Mouse (Mus musculus) brain, adult 2 months (tissue): Measurements from ENCODE around the gene Cbx8.
A peak's percentile ranks its signal among the peaks of the same experiment; 100 is the strongest.

ENCODE experiments used
- DNase-seq: peaks from one replicate; pipeline ENCODE4 v3.0.0; 2011; ENCODE audit warnings: low read depth, low spot score

The Cbx8 gene

GRCm38 (mm10) chr11:119040600-119041324, at the start of gene Cbx8:
Gene Cbx8, minus strand, starts transcription at chr11:119040969.
- peak; percentile 100 for DNase-seq

- DNase-seq, result no peak
Observed at GRCm38 (mm10) chr11:119090076-119090960, 49.5 kb upstream of the Cbx8 start.

- no peak for DNase-seq
Observed at GRCm38 (mm10) chr11:119089235-119090075, 48.7 kb upstream of the Cbx8 start.

GRCm38 (mm10) chr11:119088391-119089234, 47.8 kb upstream of the Cbx8 start:
- DNase-seq, result no peak

GRCm38 (mm10) chr11:119087301-119088082, 46.7 kb upstream of the Cbx8 start:
- no peak for DNase-seq

- peak; percentile 98 for DNase-seq
Observed at GRCm38 (mm10) chr11:119086144-119086971, 45.6 kb upstream of the Cbx8 start, which contains the start of gene Cbx4. Gene Cbx4, minus strand, starts transcription at chr11:119086221.

GRCm38 (mm10) chr11:119085279-119086062, 44.7 kb upstream of the Cbx8 start:
- peak; percentile 90 for DNase-seq

GRCm38 (mm10) chr11:119084446-119085278, 43.9 kb upstream of the Cbx8 start:
- DNase-seq, result peak; percentile 51

GRCm38 (mm10) chr11:119083724-119084445, 43.1 kb upstream of the Cbx8 start:
- peak; percentile 76 for DNase-seq

- no peak for DNase-seq
Observed at GRCm38 (mm10) chr11:119082638-119083599, 42.1 kb upstream of the Cbx8 start.

- no peak for DNase-seq
Observed at GRCm38 (mm10) chr11:119081839-119082637, 41.3 kb upstream of the Cbx8 start.

- no peak for DNase-seq
Observed at GRCm38 (mm10) chr11:119081148-119081838, 40.5 kb upstream of the Cbx8 start.

GRCm38 (mm10) chr11:119080461-119081147, 39.8 kb upstream of the Cbx8 start:
- DNase-seq, result no peak
